Mouse (Mus musculus) regulatory T cell (primary cell): ENCODE measurements at regions not wholly inside any gene's neighbourhood (a gene's known extent, or its start where the extent isn't known, plus 50 kb on each side); places are given as distances from the start of the nearest gene placed in this dataset.

Experiments used
- in situ Hi-C: fragments of 300-600 bp; cut with MboI, MseI; formaldehyde crosslinking; loops from one replicate; pipeline ENCODE4 v1.15.1; 2025; ENCODE audit warnings: high pct_unique_total_duplicates

- in situ Hi-C loops: no loop called here
Observed at GRCm38 (mm10) chr10:111558675-111559340, 52.7 kb downstream of the Phlda1 start.

- in situ Hi-C loops: no loop called here
Observed at GRCm38 (mm10) chr10:111559341-111560246, 53.5 kb downstream of the Phlda1 start.

GRCm38 (mm10) chr10:111562628-111563027 lies 56.5 kb downstream of the Phlda1 start:
- in situ Hi-C loops: no loop called here

GRCm38 (mm10) chr10:111566873-111567381 lies 60.8 kb downstream of the Phlda1 start:
- in situ Hi-C loops: no loop called here

- in situ Hi-C loops: no loop called here
Observed at GRCm38 (mm10) chr10:111570501-111571258, 64.6 kb downstream of the Phlda1 start.

GRCm38 (mm10) chr10:111574231-111574630 lies 68.1 kb downstream of the Phlda1 start:
- in situ Hi-C loops: no loop called here

GRCm38 (mm10) chr10:111574812-111575211 lies 68.7 kb downstream of the Phlda1 start:
- in situ Hi-C loops: loop anchor here (5.0 kb wide), 1 partner anchor 63 kb away; no protein-coding TSS in a partner anchor

- in situ Hi-C loops: loop anchor here (5.0 kb wide), 1 partner anchor 63 kb away; no protein-coding TSS in a partner anchor
Observed at GRCm38 (mm10) chr10:111575256-111575655, 69.2 kb downstream of the Phlda1 start.

GRCm38 (mm10) chr10:111575926-111576325 lies 69.8 kb downstream of the Phlda1 start:
- in situ Hi-C loops: loop anchor here (5.0 kb wide), 1 partner anchor 64 kb away; no protein-coding TSS in a partner anchor

GRCm38 (mm10) chr10:111576395-111577069 lies 70.4 kb downstream of the Phlda1 start:
- in situ Hi-C loops: loop anchor here (5.0 kb wide), 1 partner anchor 64 kb away; no protein-coding TSS in a partner anchor

GRCm38 (mm10) chr10:111578536-111578935 lies 72.5 kb downstream of the Phlda1 start:
- in situ Hi-C loops: loop anchor here (5.0 kb wide), 1 partner anchor 66 kb away; no protein-coding TSS in a partner anchor

GRCm38 (mm10) chr10:111579481-111579880 lies 73.4 kb downstream of the Phlda1 start:
- in situ Hi-C loops: loop anchor here (5.0 kb wide), 1 partner anchor 67 kb away; no protein-coding TSS in a partner anchor

- in situ Hi-C loops: no loop called here
Observed at GRCm38 (mm10) chr10:111580401-111581100, 74.5 kb downstream of the Phlda1 start.

GRCm38 (mm10) chr10:111581847-111582246 lies 75.8 kb downstream of the Phlda1 start:
- in situ Hi-C loops: no loop called here

- in situ Hi-C loops: no loop called here
Observed at GRCm38 (mm10) chr10:111582321-111583123, 76.4 kb downstream of the Phlda1 start.

GRCm38 (mm10) chr10:111583124-111583743 lies 77.1 kb downstream of the Phlda1 start:
- in situ Hi-C loops: no loop called here

- in situ Hi-C loops: no loop called here
Observed at GRCm38 (mm10) chr10:111583744-111584152, 77.7 kb downstream of the Phlda1 start.

- in situ Hi-C loops: no loop called here
Observed at GRCm38 (mm10) chr10:111587891-111588611, 82.0 kb downstream of the Phlda1 start.
